Mouse (Mus musculus) erythroid progenitor cell, adult 5-6 weeks (primary cell): ENCODE results near the gene Dok5. TPM values are rescaled to one million over a fixed set of nuclear protein-coding genes. Genes with fewer than 3 reads are reported as not detected.

Source experiments
- ATAC-seq: replicated peaks from 2 replicates; pipeline ENCODE4 v1.8.0; 2016; ENCODE audit warnings: moderate number of reproducible peaks, mild to moderate bottlenecking, moderate TSS enrichment, inconsistent platforms; ENCODE audit not compliant: poor library complexity, low FRiP score, severe bottlenecking
- total RNA-seq, 2 experiments: library from RNA; stranded (forward) in 1 of 2; stranded (reverse) in 1 of 2; fragments of 150-400 nt in 1 of 2; fragments of 186-747, 209-891 nt in 1 of 2; gene quantifications; 2 replicates each; pipeline versions ENCODE4 v1.2.3 to v1.2.4; 2015 to 2017; ENCODE audit warnings: low replicate concordance in 2 of 2

The Dok5 gene
- total RNA-seq, 2 experiments from 2014 or later: not detected

GRCm38 (mm10) chr2:170733671-170734070, 2.1 kb downstream of the Dok5 start:
- ATAC-seq: no peak

- ATAC-seq: no peak
Measured at GRCm38 (mm10) chr2:170734446-170734845, 2.8 kb downstream of the Dok5 start.

- no peak for ATAC-seq
Measured at GRCm38 (mm10) chr2:170738446-170738845, 6.8 kb downstream of the Dok5 start.

GRCm38 (mm10) chr2:170738891-170739290, 7.3 kb downstream of the Dok5 start:
- no peak for ATAC-seq

- no peak for ATAC-seq
Measured at GRCm38 (mm10) chr2:170739713-170740365, 8.2 kb downstream of the Dok5 start.

GRCm38 (mm10) chr2:170743521-170743920, 11.9 kb downstream of the Dok5 start:
- no peak for ATAC-seq

GRCm38 (mm10) chr2:170748901-170749300, 17.3 kb downstream of the Dok5 start:
- no peak for ATAC-seq

GRCm38 (mm10) chr2:170752191-170752850, 20.7 kb downstream of the Dok5 start:
- no peak for ATAC-seq

GRCm38 (mm10) chr2:170755817-170756216, 24.2 kb downstream of the Dok5 start:
- ATAC-seq: no peak

GRCm38 (mm10) chr2:170756667-170757066, 25.1 kb downstream of the Dok5 start:
- ATAC-seq: no peak

GRCm38 (mm10) chr2:170757228-170757875, 25.7 kb downstream of the Dok5 start:
- ATAC-seq: no peak

GRCm38 (mm10) chr2:170758201-170758600, 26.6 kb downstream of the Dok5 start:
- no peak for ATAC-seq

GRCm38 (mm10) chr2:170764704-170765103, 33.1 kb downstream of the Dok5 start:
- no peak for ATAC-seq

GRCm38 (mm10) chr2:170767243-170767642, 35.6 kb downstream of the Dok5 start:
- ATAC-seq: no peak

GRCm38 (mm10) chr2:170768699-170769098, 37.1 kb downstream of the Dok5 start:
- no peak for ATAC-seq

GRCm38 (mm10) chr2:170771555-170771954, 39.9 kb downstream of the Dok5 start:
- ATAC-seq: no peak

GRCm38 (mm10) chr2:170772126-170772884, 40.7 kb downstream of the Dok5 start:
- ATAC-seq: no peak

GRCm38 (mm10) chr2:170772885-170773270, 41.3 kb downstream of the Dok5 start:
- ATAC-seq: no peak

- no peak for ATAC-seq
Measured at GRCm38 (mm10) chr2:170775577-170775976, 44.0 kb downstream of the Dok5 start.

GRCm38 (mm10) chr2:170776107-170776506, 44.5 kb downstream of the Dok5 start:
- ATAC-seq: no peak
